Mouse (Mus musculus) embryonic facial prominence, embryonic 10.5 days (tissue): Measurements from ENCODE around the gene Cel. TPM values are rescaled to one million over a fixed set of nuclear protein-coding genes. Genes with fewer than 3 reads are reported as not detected.

Experiments used
- DNase-seq: peaks from one replicate; pipeline ENCODE4 v3.0.0-alpha.2; 2017; ENCODE audit warnings: low spot score
- H3K27ac ChIP-seq: fragments of 300-500 bp; sonication (generic); replicated peaks from 2 replicates; pipeline ENCODE4 v1.5.1; 2016; ENCODE audit warnings: mild to moderate bottlenecking
- H3K27me3 ChIP-seq: fragments of 300-500 bp; sonication (generic); replicated peaks from 2 replicates; pipeline ENCODE4 v1.6.1; 2016; ENCODE audit warnings: low read depth, mild to moderate bottlenecking; ENCODE audit not compliant: poor library complexity, severe bottlenecking
- H3K36me3 ChIP-seq: fragments of 300-500 bp; sonication (generic); replicated peaks from 2 replicates; pipeline ENCODE4 v1.6.1; 2016; ENCODE audit warnings: mild to moderate bottlenecking, moderate library complexity
- H3K4me1 ChIP-seq: fragments of 300-500 bp; sonication (generic); 2 replicates; pipeline ENCODE4 v1.6.1; 2016
- H3K4me3 ChIP-seq: fragments of 300-500 bp; sonication (generic); 2 replicates; pipeline ENCODE4 v1.5.1; 2016; ENCODE audit warnings: mild to moderate bottlenecking, moderate library complexity
- H3K9me3 ChIP-seq: fragments of 300-500 bp; sonication (generic); 2 replicates; pipeline ENCODE4 v1.6.1; 2016; ENCODE audit warnings: mild to moderate bottlenecking
- WGBS: fragments of 180-500 bp; shearing (Covaris S2); methylation state at CpG from one replicate; pipeline ENCODE4 v1.1.7; 2016; 5-methylcytosine and 5-hydroxymethylcytosine counted together
- polyA plus RNA-seq: library from polyadenylated mRNA; unstranded; fragments of >200 nt; fragmentation: Nextera tagmentation; extraction: Ambion mirVana; gene quantifications from 2 replicates; pipeline ENCODE4 v1.2.1, GENCODE M21; 2016

The Cel gene
- polyA plus RNA-seq, 1 experiment from 2014 or later: not detected

DNA sequence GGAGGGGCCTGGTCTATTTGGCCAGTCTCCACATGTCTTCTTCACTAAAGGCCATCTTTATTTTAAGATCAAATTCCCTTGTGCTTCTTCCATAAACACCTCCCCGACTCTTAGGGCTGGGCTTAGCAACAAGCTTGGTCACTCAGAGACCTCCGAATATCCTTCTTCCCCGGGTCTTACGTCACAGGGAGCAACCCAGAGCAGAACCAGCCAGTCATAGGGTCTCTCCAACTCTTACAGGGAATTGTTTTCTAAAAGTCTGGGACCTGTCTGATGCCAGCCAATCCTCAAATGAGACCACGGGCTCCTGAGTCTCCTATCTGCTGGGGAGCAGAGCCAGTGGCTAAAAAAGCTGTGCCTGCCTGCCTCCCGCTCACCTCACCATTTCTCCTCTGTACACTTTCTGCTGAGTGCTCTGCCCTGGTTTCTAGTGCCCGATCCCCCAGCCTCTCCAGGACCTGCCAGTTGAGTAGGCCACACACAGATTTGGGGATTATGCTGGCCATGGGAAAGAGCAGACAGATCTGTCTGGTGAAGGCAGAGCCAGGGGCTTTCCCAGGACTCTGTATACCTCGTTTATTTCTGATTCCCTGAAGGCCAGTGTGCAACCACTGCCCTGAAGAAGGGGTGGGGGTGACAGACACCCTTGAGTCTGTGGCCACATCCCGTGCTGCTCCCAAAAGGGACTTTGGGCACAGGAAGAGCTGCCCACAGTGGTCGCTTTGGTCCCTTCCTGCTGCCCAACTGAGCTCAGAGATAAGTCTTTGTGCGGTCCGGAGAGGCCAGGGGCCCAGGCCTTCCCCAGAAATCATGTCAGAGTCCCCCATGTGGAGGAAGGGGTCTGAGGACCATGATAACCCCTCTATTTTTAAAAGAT lies 35.7 kb upstream of the Cel start:
- Histone ChIP-seq H3K27me3 (0 out of 2 replicates have a peak, but pooled peaks cover 5% of the 10 kb centered on the region), H3K36me3 (no peaks in the 10 kb centered on the region), H3K9me3 (no peaks in the 10 kb centered on the region), H3K4me3 (no peak overlapping the region), H3K4me1 (peaks cover 28% of the 10 kb centered on the region), H3K27ac (no peak overlapping the region; the same call in none of the 2 replicates)
- no peak for DNase-seq
- WGBS: 69% methylated on average over 12 of the region's 12 CpGs

DNA sequence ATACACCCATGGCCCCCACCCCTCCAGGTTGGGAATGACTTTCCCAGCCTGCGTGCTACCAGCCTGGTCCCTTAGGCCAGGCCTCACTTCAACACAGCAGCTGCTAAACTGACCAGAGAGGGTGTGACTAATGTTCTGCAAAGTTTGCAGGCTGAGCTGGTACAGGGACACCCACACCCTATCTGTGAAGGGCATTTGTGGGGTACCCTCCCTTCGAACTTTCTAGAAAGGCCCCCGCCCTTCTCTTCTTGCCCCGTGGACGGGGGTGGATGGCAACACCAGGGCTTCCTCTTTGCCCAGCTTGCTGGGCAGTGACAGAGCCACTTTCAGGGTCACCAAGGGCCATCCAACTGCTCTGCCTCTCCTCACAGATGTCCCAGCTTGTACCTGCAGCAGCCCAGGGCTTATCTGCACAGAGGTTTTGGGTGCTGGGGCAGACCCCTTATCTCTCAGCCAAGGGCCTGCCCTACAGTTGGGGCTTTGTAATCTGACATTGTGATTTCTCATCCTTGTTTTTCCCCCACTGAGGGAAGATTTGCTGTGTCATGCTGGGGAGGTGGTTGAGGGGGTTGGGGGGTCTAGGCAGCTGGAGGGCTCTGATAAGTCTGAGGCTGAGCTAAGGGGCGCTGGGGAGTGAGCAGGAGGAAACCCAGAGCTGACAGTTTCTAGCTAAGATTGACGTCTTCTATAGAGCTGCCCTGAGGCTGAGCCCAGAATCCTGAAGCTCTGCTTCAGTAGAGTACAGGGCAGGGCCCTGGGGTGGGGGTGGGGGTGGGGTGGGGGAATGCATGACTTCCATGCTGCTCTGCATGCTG lies 34.7 kb upstream of the Cel start:
- Histone ChIP-seq H3K27me3 (peaks cover 13% of the 10 kb centered on the region; the same call in 1 of the 2 replicates), H3K4me3 (no peak overlapping the region), H3K9me3 (no peaks in the 10 kb centered on the region), H3K36me3 (no peaks in the 10 kb centered on the region), H3K4me1 (peaks cover 28% of the 10 kb centered on the region), H3K27ac (no peak overlapping the region; the same call in 1 of the 2 replicates)
- 77% methylated on average over 7 of the region's 7 CpGs for WGBS
- no peak for DNase-seq

DNA sequence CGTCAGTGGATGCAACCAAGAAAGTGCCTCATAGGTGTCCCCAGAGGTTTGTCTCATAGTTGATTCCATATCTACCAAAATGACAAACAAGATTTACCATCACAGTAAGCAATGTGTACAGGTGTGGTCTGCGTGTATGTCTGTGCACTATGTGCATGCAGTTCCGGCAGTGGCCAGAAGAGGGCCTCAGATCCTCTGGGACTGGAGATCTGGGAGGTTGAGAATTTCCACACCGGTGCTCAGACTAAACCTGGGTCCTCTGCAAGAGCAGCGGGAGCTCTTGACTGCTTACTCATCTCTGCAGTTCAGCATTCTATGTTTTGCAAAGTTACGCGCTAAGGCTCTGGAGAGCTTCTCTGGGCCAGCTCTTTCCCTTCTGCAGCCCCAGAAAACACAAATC lies 33.8 kb upstream of the Cel start:
- Histone ChIP-seq H3K27ac (no peak overlapping the region), H3K4me3 (no peak overlapping the region), H3K9me3 (no peaks in the 10 kb centered on the region), H3K4me1 (peaks cover 23% of the 10 kb centered on the region), H3K27me3 (peaks cover 13% of the 10 kb centered on the region; the same call in 1 of the 2 replicates), H3K36me3 (no peaks in the 10 kb centered on the region)
- no peak for DNase-seq
- 89% methylated on average over 7 of the region's 7 CpGs for WGBS

- Histone ChIP-seq H3K4me3 (no peak overlapping the region), H3K4me1 (peaks cover 17% of the 10 kb centered on the region), H3K27me3 (peaks cover 13% of the 10 kb centered on the region; the same call in 1 of the 2 replicates), H3K9me3 (no peaks in the 10 kb centered on the region), H3K27ac (no peak overlapping the region), H3K36me3 (no peaks in the 10 kb centered on the region)
- no peak for DNase-seq
- 81% methylated on average over 7 of the region's 7 CpGs for WGBS
These were observed 32.8 kb upstream of the Cel start for GRCm38 (mm10) chr2:28596021-28596420.

DNA sequence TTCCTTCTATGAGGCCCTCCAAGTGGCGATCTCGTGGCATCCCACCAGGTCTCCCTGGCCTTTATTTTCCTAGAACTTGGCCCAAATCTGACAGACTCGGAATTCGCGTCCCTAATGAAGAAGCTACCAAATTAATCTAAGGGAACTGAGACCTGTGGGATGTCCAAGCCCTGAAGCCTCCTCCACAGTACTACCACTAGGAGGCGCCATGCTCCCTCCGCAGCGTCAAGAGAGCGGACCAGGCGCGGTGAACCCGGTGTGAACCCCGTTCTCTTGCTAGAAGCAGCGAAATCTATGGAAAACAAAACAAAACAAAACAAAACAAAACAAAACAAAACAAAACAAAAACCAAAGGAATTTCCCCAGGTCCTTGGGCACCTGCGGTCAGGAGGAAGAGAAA lies 29.6 kb upstream of the Cel start:
- Histone ChIP-seq H3K4me3 (no peak overlapping the region), H3K4me1 (peaks cover 2% of the 10 kb centered on the region; the same call in 1 of the 2 replicates), H3K27ac (no peak overlapping the region), H3K27me3 (peaks cover 13% of the 10 kb centered on the region; the same call in 1 of the 2 replicates), H3K36me3 (no peaks in the 10 kb centered on the region), H3K9me3 (no peaks in the 10 kb centered on the region)
- WGBS: 7% methylated on average over 15 of the region's 15 CpGs
- peak; percentile 73 for DNase-seq

GRCm38 (mm10) chr2:28591479-28591878 lies 28.3 kb upstream of the Cel start:
- WGBS: 83% methylated on average over 2 of the region's 2 CpGs
- Histone ChIP-seq H3K27ac (no peak overlapping the region), H3K9me3 (no peaks in the 10 kb centered on the region), H3K36me3 (no peaks in the 10 kb centered on the region), H3K4me1 (no peaks in the 10 kb centered on the region), H3K27me3 (peaks cover 13% of the 10 kb centered on the region; the same call in 1 of the 2 replicates), H3K4me3 (no peak overlapping the region)
- no peak for DNase-seq

- H3K36me3 ChIP-seq: no peaks in the 10 kb centered on the region
- WGBS: 45% methylated on average over 1 of the region's 1 CpGs
- peaks cover 3% of the 10 kb centered on the region for H3K4me1 ChIP-seq
- H3K9me3 ChIP-seq: no peaks in the 10 kb centered on the region
- peaks cover 6% of the 10 kb centered on the region; the same call in 1 of the 2 replicates for H3K27me3 ChIP-seq
- H3K27ac ChIP-seq: no peak overlapping the region
- H3K4me3 ChIP-seq: no peak overlapping the region
- DNase-seq: no peak
These were observed 25.4 kb upstream of the Cel start for GRCm38 (mm10) chr2:28588574-28588973.

GRCm38 (mm10) chr2:28585730-28586129 lies 22.5 kb upstream of the Cel start:
- H3K27ac ChIP-seq: no peak overlapping the region
- no peak for DNase-seq
- WGBS: 42% methylated on average over 2 of the region's 2 CpGs
- no peaks in the 10 kb centered on the region for H3K27me3 ChIP-seq
- H3K4me3 ChIP-seq: no peak overlapping the region
- H3K9me3 ChIP-seq: no peaks in the 10 kb centered on the region
- peaks cover 5% of the 10 kb centered on the region for H3K36me3 ChIP-seq
- peaks cover 22% of the 10 kb centered on the region for H3K4me1 ChIP-seq

DNA sequence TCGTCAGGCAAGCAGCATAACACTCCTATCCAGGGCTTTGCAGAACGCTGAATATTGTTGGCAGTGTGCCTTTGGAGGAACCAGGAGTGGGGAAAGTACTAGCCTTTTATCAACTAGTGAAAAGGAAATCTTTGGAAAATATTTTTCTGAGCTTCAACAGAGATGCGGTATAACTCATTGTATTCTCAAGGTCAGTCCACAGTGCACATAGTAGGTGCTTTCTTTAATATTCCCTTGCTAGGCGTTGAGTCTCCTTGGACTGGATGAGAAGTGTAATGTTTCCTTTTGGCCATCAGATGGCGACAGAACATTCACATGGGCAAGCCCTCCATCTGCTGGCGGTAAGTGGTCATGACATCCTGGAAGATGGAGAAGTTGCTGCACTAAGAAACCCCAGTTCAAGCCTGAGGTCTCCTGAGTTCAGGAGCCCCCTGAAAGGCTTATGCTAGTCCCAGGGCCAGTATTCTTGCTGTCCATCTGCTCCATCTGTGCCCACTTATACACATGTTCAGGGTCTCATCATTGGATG lies 21.9 kb upstream of the Cel start:
- Histone ChIP-seq H3K27me3 (no peaks in the 10 kb centered on the region), H3K36me3 (peaks cover 11% of the 10 kb centered on the region), H3K9me3 (no peaks in the 10 kb centered on the region), H3K4me3 (no peak overlapping the region), H3K4me1 (peaks cover 22% of the 10 kb centered on the region), H3K27ac (no peak overlapping the region)
- DNase-seq: peak; percentile 73
- WGBS: 22% methylated on average over 6 of the region's 6 CpGs

GRCm38 (mm10) chr2:28583651-28584050 lies 20.4 kb upstream of the Cel start, which contains the start of gene Gtf3c5:
TSS of gene Gtf3c5 (minus strand) at chr2:28583751.
- no peaks in the 10 kb centered on the region for H3K27me3 ChIP-seq
- peaks cover 22% of the 10 kb centered on the region for H3K4me1 ChIP-seq
- H3K9me3 ChIP-seq: no peaks in the 10 kb centered on the region
- peak within 1 kb of the TSS; percentile 96 for H3K27ac ChIP-seq
- DNase-seq: no peak
- H3K36me3 ChIP-seq: peaks cover 26% of the 10 kb centered on the region
- peak within 1 kb of the TSS; percentile 84 for H3K4me3 ChIP-seq
- 80% methylated on average over 9 of the region's 9 CpGs for WGBS

DNA sequence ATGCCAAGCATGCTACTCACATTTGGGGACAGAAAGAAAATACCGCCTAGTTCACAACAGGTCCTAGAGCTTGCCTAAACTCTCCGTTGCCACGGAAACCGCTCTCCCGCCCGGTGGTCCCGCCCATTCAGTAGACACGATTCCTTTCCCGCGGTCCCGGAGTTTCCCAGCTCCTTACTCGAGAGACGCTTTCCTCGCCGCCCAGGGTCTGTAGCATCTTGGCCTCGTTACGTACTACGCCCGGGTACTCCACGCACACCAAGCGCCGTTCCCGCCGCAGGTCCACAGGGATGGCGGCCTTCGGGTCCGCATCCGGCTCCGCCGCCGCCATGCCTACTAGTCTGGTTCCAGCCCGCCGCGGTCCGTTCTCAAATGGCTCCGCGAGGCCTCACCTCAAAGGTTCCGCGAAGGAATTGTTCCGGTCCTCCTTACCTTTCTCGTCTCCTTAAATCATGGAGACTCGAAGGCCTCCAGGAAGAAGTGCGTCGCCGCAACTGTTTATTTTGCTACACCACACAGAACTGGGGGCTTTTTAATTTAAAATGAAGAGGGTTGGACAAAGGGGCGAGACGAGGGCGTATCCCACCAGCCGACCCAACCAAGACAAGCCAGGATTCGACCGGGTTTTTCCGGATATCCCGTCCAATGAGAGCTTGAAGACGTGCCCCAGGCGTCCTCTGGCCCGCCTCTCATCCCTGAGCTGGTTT lies 19.6 kb upstream of the Cel start:
- Histone ChIP-seq H3K27me3 (no peaks in the 10 kb centered on the region), H3K4me1 (peaks cover 22% of the 10 kb centered on the region), H3K27ac (peak overlapping the region; percentile 96), H3K4me3 (peak overlapping the region; percentile 84), H3K9me3 (no peaks in the 10 kb centered on the region), H3K36me3 (peaks cover 35% of the 10 kb centered on the region)
- peak; percentile 90 for DNase-seq
- under 1% methylated on average over 56 of the region's 56 CpGs for WGBS

DNA sequence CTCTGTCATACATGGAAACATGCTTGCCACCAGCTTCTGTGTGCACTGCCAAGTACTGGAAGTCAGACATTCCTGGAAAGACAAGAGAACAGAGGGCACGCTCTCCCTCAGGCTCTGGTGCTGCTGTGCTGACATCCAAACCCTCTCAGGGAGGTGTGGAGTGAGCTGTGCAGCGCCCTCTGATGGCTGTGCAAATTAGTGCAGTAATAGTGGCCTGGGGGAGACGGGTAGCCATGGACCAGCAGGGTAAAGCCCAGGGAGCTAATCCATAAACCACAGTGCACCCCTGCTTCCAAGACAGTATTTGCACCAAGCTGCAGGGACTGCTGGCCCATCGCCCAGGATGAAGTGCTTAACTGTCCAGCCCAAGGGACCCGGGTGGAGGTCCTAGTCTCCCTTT lies 14.8 kb upstream of the Cel start:
- 76% methylated on average over 5 of the region's 5 CpGs for WGBS
- Histone ChIP-seq H3K27me3 (no peaks in the 10 kb centered on the region), H3K4me3 (no peak overlapping the region), H3K4me1 (peaks cover 14% of the 10 kb centered on the region; the same call in 1 of the 2 replicates), H3K27ac (no peak overlapping the region), H3K9me3 (no peaks in the 10 kb centered on the region), H3K36me3 (peaks cover 83% of the 10 kb centered on the region)
- DNase-seq: peak; percentile 32
